Mouse (Mus musculus): ENCODE results near the gene Cd40lg.

Cd40lg gene

DNA sequence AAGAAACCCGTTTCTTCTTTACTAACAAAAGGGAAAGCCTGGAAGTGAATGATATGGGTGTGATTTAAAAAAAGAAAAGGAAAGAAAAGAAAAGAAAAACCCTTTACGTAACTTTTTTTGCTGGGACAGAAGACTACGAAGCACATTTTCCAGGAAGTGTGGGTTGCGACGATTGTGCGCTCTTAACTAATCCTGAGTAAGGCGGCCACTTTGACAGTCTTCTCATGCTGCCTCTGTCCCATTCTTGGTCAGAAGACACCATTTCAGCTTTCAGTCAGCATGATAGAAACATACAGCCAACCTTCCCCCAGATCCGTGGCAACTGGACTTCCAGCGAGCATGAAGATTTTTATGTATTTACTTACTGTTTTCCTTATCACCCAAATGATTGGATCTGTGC is at the start of gene Cd40lg:
Gene Cd40lg, plus strand, starts transcription at position 268 of the 400 bp plus-strand sequence.
- no peak for DNase-seq (ENCODE audit: inconsistent ontology term)

DNA sequence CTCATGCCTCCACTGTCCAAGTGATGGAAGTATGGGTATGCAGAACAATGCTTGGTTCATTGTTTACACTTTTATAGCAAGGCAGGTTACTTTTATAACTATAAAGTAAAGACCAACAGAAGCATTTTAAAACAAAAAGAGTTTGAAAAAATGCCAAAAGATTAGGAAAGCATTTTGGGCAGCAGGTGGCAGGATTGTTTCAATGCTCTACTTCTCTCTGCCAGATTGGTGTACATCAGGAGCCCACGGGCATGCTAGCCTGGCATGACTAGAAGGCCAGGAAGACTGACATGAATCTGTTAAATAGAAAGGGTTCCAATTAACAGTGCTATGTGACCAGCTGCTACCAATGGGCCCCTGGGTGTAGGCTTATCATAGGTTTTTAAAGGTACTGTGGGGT is 45.4 kb upstream of the Cd40lg start:
- DNase-seq (ENCODE audit: inconsistent ontology term), result peak; percentile 0

DNA sequence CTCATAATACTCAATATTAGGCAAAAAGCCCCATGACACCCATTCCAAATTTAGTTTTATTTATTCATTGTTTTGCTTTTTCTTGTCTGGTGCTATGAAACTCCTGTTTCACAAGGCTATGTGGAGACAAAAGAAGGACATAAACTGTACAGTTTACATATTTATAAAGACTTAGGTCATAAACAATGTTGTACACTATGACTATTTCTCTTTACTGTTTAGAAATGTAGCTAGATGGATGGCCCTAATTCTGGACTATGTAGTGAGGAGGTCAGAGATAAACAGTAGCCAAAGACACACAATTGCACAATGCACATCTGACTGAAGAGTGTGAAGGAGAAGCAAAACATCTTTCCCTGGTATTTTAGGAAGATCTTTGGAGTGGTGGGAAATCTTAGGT is 40.7 kb upstream of the Cd40lg start:
- DNase-seq (ENCODE audit: inconsistent ontology term), result no peak

DNA sequence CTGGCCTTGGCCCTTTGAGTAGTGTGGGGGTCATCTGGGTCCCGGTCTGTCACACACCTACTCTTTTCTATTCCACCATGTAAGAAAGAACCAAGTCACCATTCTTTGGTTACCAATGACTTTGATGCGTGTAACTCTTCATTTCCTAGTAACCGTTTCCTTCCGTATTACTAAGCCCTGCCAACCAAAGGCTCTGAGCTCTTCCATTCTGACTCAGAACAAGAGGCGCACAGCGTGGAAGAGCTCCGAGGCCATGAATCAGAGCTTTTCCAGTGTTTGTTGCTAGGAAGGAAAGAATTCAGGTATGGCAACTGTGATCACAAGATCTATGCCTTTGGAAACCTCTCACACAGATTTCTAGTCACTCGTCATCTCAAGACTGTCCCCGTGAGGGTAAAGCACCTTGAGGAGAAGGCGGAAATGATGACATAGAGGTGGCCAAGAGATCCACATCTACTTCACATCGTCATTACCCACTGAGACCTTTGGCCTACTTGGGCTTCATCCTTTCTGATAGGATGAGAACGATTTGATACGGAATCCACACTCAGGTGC is 34.6 kb upstream of the Cd40lg start:
- DNase-seq (ENCODE audit: inconsistent ontology term), result no peak

DNA sequence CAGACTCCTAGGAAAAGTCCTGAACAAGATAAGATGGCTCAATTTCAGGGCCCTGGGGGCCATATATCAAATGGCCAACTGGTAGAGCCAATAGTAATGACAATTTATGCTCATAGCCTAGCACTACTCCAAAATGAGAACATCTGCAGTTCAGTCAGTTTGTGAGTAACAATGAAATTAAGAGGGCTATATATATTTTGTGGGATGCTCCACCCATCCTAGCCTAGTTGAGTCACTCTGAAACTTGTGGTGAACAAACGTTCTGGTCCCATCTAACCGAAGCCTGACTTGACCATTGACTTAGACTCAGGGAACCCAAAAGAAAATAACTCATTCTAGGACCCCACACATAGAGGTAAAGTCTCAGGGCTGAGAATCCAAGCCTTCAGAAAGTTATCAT is 29.5 kb upstream of the Cd40lg start:
- no peak for DNase-seq (ENCODE audit: inconsistent ontology term)

DNA sequence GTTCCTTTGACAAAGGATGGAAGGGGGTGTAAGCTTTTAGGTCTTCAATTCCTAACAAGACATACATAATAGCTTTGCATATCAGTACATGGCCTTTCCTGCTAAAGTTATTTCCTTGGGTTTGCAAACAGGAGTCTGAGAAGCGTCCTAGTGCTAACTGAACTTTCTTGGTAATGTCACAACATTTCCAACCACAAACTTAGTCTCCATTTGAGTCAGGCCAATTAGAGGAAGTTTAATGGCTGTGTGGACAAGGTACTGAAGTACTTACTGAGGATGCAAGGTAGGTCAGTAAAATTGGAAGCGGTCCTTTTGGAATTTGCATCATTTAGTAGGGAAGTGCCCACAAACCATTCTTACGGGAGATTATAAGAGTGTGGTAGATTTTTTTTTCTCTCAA is 28.6 kb upstream of the Cd40lg start:
- no peak for DNase-seq (ENCODE audit: inconsistent ontology term)

DNA sequence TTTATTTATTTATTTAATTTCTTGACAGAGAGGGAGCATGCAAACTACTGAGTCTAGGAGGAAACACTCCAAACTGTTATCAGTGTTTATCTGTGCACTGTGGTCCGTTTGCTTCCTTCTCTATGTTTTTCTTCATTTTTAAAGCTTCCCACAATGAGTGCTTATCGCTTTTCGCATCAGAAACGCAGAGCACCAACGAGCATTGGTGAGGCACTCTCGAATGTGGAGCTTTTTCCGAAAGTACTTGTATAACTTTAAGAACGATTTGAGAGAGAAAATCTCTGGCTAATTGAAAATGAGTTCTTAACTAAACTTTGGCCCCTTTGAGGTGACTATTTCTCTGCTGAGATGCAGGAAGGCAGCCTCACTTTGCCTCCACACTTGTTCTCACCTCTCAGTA is 24.6 kb upstream of the Cd40lg start:
- DNase-seq (ENCODE audit: inconsistent ontology term), result no peak

DNA sequence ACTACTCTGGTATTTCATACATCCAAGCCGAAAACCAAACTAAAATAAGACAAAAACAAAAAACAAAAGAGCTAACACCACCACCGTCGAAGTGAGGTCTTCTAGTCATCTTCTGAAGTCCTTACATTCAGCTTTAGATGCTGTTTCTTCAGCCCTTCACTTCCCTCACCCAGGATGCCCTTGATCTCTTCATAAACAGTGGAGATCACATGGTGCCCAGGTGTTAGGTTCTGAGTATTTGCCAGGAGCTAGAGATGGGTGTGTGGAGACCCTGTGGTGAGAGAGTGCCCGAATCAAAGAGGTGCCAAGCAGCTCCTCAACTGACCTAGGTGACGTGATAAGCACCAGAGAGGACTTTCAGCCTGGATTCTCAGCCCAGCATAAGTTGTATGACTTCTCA is 22.6 kb upstream of the Cd40lg start:
- DNase-seq (ENCODE audit: inconsistent ontology term), result no peak

DNA sequence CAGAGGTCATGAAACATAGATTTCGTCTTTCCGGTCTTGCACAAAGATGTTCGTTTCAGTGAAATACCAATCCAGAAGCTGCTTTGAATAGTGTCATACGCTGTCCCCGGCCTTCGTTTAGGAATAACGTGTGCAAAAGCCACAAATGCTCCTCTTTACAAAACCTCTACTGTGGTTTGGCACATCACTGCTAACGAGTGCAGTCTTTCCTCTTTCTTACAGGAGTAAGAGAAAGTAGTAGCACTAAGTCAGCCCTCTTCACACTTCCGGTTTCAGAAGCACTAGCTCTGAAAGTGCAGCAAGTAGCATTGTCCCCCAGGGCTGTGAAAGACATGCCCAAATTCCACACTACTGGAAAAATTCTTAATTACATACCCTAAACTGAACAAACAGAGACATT is 15.6 kb upstream of the Cd40lg start:
- no peak for DNase-seq (ENCODE audit: inconsistent ontology term)

DNA sequence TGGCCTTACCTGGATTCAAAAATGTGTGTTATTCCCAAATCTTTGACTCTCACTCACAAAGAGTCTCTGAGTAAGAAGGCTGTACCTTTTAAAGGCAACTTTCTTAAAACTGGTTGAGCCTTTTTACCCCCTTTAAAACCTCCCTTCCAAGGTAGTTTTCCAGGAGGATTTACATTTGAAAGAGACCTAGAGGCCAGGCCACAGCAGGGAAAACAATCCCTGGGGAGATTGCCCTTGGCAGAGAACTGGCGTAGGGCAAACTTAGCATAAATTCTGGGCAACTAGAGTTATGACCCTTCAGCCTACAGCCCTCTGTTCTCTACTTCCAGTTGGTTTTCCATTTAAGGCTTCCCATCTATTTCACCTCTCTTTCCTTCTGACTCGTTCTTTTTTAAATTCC is 13.9 kb upstream of the Cd40lg start:
- no peak for DNase-seq (ENCODE audit: inconsistent ontology term)

DNA sequence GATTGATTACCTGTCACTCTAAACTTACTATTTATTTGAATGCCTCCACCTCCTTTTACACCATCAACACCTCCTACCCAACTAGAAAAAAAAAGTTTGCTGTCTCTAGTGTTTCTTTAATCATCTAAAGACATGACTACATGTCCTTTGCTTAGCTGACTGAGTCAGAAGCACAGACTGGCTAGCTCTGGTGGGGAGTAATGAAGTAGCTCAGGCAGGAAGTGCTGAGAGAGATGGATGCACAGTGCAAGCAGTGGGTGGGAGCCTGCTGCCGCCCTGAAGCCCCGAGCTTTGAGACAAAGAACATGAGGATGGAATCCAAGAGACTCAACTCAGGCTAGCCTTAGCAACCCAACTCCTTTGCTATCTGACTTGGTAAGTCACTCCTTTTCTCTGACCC is 11.5 kb upstream of the Cd40lg start:
- no peak for DNase-seq (ENCODE audit: inconsistent ontology term)

DNA sequence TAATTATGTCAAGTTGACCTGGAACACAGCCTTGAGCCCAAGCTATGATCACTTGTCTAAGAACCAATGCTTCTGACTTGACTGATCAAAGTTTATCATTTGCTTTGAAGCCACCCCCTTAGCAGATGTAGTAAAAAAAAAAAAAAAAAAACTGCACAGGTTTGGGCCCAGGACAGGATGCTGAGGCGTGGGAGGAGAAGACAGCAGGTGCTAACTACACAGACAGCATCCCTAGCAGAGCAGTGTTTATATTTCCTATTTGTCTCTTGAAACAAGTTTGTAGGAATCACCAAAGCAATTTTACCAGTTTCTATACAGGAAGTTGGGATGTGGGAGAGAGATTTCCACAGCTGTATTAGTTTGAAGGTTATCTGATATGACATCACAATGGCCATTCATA is 1.4 kb upstream of the Cd40lg start:
- no peak for DNase-seq (ENCODE audit: inconsistent ontology term)

DNA sequence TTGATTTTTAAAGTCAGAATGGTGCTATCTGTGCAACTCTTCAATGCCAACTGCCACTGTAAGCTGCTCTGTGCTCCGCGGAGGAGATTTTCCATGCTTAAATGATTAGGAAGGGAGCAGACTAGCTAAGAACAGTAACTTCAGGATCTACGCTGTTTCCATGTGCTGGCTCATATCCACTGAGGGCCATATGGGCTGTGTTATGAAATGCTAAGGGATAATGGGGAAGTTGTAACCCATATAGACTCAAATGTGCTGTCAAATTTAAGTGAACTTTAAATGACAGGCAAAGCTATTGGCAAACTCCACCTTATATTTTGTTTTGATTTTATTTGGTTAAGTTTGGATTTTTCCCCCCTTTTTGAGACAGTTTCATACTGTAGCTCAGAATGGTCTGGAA is 919 bp downstream of the Cd40lg start:
- DNase-seq (ENCODE audit: inconsistent ontology term), result no peak

DNA sequence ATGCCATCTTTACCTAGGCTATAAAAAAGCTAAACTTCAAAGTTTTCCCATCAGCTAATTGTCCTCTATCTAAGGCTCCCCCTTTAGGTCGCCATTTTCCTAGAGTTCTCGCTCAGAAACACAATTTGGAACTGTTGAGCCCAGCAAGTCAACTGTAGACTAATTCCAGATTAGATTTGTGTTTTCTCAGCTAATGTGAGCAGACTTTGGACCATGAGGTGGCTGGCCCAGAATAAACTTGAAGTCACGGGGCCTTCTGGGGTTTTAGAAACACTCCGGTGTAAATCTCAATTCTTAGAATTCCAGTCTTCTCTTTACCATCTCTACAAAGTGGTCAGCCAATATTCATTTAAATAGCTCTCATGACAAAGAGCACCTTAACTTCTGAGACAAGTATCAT is 3.6 kb downstream of the Cd40lg start:
- no peak for DNase-seq (ENCODE audit: inconsistent ontology term)

DNA sequence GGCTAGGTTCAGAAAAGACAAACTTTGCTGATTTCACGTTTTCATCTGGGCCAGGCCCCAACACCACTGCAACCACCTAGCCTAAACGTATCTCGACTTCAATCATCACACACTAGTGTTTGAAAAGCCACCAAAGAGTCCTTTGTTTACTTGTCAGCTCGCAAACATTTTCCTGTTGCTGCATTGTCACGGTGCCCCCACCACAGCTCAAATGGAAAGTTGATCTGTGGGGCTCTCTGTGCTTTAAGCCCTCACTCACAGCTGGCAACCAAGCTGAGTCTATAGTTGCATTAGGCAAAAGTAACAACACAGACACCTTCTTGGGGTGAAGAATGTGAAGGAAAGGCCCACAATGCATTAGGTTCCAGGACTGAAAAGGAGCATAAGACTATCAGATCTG is 4.3 kb downstream of the Cd40lg start:
- no peak for DNase-seq (ENCODE audit: inconsistent ontology term)

DNA sequence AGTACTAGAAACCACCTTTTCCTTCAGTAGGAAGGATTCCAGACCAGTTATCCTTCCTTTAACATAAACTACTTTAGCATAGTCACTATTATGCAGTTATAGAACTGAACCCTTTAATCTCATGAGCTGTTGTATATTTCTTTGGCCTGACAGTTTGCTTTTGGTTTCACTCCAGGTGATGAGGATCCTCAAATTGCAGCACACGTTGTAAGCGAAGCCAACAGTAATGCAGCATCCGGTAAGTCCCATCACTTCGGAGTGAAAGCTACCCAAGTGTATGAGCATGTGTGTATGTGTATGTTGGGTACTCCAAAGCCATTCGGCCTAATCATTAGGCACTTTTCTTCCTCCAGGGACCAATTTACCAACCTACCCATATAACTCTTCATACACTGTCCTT is 7.6 kb downstream of the Cd40lg start:
- no peak for DNase-seq (ENCODE audit: inconsistent ontology term)

DNA sequence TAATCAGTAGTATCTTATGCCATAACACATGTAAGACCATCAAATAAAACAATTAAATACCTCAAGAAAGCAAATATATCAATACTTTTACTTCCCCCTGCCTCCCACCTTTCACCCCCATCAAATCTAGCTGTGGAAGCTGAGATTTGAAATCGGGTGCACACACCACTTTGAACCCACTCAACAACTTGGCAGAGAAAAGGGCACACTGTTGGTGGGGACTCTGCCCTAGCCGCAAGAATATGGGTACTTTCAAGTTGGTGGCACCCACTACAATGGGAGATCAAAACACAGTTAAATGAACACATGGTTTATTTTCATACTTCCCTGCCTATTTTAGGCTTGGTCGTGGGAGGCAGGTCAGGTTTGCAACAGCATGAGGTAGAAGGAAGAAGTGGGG is 9.9 kb downstream of the Cd40lg start:
- no peak for DNase-seq (ENCODE audit: inconsistent ontology term)

DNA sequence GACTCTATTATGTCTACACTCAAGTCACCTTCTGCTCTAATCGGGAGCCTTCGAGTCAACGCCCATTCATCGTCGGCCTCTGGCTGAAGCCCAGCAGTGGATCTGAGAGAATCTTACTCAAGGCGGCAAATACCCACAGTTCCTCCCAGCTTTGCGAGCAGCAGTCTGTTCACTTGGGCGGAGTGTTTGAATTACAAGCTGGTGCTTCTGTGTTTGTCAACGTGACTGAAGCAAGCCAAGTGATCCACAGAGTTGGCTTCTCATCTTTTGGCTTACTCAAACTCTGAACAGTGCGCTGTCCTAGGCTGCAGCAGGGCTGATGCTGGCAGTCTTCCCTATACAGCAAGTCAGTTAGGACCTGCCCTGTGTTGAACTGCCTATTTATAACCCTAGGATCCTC is 11.4 kb downstream of the Cd40lg start:
- no peak for DNase-seq (ENCODE audit: inconsistent ontology term)

DNA sequence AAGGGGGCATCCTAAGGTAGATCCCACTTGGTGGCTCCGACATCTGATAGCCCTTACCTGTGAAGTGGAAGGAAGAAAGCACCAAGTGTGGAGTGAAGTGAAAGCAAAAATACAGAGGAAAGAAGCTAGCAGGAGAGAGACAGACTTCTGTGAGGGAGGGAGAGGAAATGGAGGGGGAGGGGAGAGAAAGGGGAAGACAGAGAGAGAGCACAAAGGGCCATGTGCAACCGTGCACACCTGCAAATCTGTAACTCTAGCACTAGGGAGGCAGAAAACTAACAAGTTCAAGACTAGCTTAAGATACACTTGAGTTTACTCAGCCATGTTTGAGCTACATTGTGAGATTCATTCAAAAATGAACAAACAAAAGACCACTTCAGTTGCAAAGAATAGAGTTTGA is 16.2 kb downstream of the Cd40lg start:
- DNase-seq (ENCODE audit: inconsistent ontology term), result no peak

DNA sequence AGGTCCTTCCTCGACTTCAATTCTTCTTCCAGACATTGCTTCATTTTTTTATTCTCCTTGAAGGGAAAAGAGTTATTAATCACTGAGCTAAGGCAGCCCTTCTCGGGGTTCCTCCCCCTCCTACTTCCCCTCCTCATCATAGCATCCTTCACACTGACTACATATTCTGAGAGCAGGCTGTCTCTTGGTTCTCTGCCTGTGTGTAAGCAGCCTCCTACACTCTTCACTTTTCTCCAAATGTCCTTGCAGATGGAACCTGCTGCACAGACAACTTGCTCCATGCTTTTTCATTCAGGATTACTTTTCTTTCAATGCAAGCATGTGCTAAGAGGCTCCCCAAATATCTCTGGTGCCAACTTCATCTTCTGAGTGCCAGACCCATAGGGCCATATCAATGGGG is 21.7 kb downstream of the Cd40lg start:
- DNase-seq (ENCODE audit: inconsistent ontology term), result no peak

DNA sequence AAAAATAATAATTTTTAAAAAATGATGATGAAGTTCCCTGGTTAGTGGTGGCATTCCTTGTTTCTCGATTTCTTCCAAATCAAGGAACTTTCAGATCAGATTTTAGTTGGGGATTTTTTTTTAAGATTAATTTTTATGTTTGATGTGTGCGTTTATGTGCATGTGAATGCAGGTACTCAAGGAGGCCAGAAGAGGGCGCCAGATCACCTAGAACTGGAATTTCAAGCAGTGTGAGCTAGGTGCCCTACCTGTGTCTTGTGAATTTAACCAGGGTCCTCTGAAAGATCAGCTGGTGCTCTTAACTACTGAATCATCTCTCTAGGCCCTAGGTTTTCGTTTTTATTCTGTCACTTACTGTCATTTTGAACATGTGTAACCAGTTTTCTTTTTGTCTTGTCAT is 24.0 kb downstream of the Cd40lg start:
- no peak for DNase-seq (ENCODE audit: inconsistent ontology term)

DNA sequence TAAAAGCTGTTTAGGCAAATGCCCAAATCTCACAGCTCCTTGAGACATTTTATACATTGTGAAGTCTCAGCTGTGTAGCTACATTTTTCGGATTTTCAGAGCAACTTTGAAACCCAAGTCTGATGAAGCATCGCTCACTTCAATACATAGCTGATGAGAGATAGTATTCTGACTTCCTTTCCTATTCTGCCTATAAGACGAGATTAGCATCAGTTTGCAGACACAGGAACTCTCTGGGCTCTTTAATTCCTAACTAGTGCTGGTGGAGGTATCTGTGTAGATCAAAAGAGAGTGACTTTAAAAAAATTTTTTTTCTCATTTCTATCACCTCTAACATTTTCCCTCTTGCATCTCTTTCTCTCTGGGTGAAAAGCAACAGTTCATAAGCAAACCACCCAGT is 26.6 kb downstream of the Cd40lg start:
- DNase-seq (ENCODE audit: inconsistent ontology term), result no peak

DNA sequence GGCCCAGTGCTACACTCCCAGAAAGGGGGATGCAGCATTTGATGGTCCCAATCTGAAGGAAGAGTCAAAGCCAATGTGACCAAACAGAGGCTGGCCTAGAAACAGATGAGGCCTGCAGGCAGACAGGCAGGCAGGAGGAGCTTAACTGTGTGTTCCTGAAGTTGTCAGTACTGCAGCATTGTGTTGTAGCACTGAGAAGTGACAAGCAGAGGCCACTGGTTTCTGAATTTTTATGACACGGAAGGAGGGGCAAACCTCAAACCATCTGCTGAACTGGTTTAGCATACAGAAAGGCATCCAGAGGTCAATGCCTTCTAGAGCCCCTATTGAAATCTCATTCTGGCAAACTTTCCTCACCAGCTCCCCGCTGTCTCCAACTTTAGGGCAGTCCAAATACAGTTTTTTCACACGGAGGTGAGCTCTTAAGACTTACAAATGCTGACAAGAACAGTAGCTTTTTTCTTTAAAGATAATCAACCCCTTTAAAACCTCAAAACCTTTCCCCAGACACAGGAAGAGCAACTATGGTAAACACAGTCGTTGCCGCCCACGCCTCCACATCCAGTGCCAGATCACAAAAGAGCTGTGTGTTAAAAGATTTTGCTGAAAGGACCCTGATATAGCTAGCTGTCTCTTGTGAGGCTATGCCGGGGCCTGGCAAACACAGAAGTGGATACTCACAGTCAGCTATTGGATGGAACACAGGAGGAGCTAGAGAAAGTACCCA is 41.5 kb downstream of the Cd40lg start:
- peak; percentile 9 for DNase-seq (ENCODE audit: inconsistent ontology term)

DNA sequence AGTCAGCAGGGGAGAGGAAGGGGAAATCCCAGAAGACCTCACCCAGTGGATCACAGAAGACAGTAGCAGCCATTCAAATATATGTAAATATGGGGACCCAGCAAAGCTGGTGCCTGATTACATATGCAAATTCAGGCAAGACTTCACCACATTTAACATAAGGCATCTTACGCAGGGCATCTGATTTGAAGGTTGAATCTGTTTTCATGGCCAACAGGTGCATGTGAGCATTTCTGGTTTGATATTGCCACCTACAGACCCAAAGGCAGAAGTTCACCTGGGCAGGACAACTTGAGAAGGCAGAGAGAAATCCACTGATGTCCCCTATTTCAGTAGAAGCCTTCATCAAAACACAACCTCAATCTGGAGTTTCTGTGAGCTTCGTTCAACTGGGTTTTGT is 48.8 kb downstream of the Cd40lg start:
- DNase-seq (ENCODE audit: inconsistent ontology term), result no peak
